Mouse (Mus musculus) stomach, postnatal 0 days (tissue): ENCODE data around the gene Eif2d. TPM values are rescaled to one million over a fixed set of nuclear protein-coding genes. Genes with fewer than 3 reads are reported as not detected.

Experiments
- ATAC-seq: fragments of 200-750 bp; cut with Nextera tagmentation; 2 replicates; pipeline ENCODE4 v1.8.0; 2017; ENCODE audit not compliant: low FRiP score, low TSS enrichment
- DNase-seq: peaks from one replicate; pipeline ENCODE4 v3.0.0-alpha.2; 2016; ENCODE audit warnings: low spot score
- H3K27ac ChIP-seq: fragments of 300-500 bp; sonication (generic); replicated peaks from 2 replicates; pipeline ENCODE4 v1.5.1; 2014; ENCODE audit warnings: mild to moderate bottlenecking, control low read depth
- H3K27me3 ChIP-seq: fragments of 300-500 bp; sonication (generic); 2 replicates; pipeline ENCODE4 v1.6.1; 2014; ENCODE audit warnings: low read length; ENCODE audit not compliant: control insufficient read depth, insufficient read depth
- H3K36me3 ChIP-seq: fragments of 300-500 bp; sonication (generic); 2 replicates; pipeline ENCODE4 v1.6.1; 2014; ENCODE audit warnings: low read length, mixed read lengths; ENCODE audit not compliant: control insufficient read depth, insufficient read depth
- H3K4me1 ChIP-seq: fragments of 300-500 bp; sonication (generic); replicated peaks from 2 replicates; pipeline ENCODE4 v1.6.1; 2014; ENCODE audit warnings: antibody characterized with exemption; ENCODE audit not compliant: control insufficient read depth, insufficient read depth
- H3K4me2 ChIP-seq: fragments of 300-500 bp; sonication (generic); replicated peaks from 2 replicates; pipeline ENCODE4 v1.6.1; 2014; ENCODE audit warnings: low read depth, mild to moderate bottlenecking, control low read depth, moderate library complexity
- H3K4me3 ChIP-seq: fragments of 300-500 bp; sonication (generic); 2 replicates; pipeline ENCODE4 v1.5.1; 2014; ENCODE audit warnings: low read depth, low read length, control low read depth
- H3K9ac ChIP-seq: fragments of 300-500 bp; sonication (generic); 2 replicates; pipeline ENCODE4 v1.6.1; 2014; ENCODE audit warnings: mild to moderate bottlenecking, low read length, control low read depth, mixed read lengths
- H3K9me3 ChIP-seq: fragments of 300-500 bp; sonication (generic); 2 replicates; pipeline ENCODE4 v1.6.1; 2016; ENCODE audit warnings: low read length; ENCODE audit not compliant: control insufficient read depth
- CTCF ChIP-seq: IDR thresholded peaks from 2 replicates; pipeline ENCODE4 v1.5.1; 2016; ENCODE audit warnings: antibody characterized with exemption, low read depth, mild to moderate bottlenecking, moderate library complexity
- EP300 ChIP-seq: optimal IDR thresholded peaks from 2 replicates; pipeline ENCODE3; 2016; ENCODE audit warnings: antibody characterized with exemption
- WGBS: fragments of 180-500 bp; shearing (Covaris S2); extraction: QIAGEN DNeasy Blood & Tissue Kit; methylation state at CpG from one replicate; pipeline ENCODE4 v1.1.7; 2014; 5-methylcytosine and 5-hydroxymethylcytosine counted together
- polyA plus RNA-seq: library from polyadenylated mRNA; unstranded; fragments of >200 nt; fragmentation: Nextera tagmentation; extraction: Ambion mirVana; gene quantifications from 2 replicates; pipeline ENCODE4 v1.2.1, GENCODE M21; 2015

The Eif2d gene
- polyA plus RNA-seq, 1 experiment from 2014 or later: 36.3 TPM

GRCm38 (mm10) chr1:131233527-131233926 is 80.5 kb downstream of the Eif2d start:
- TF ChIP-seq EP300 (no peak), CTCF (no peak)
- ATAC-seq (no peak), DNase-seq (no peak)
- Histone ChIP-seq H3K4me2 (no peak overlapping the region), H3K9ac (no peak overlapping the region), H3K36me3 (no peaks in the 10 kb centered on the region), H3K4me3 (no peak overlapping the region), H3K9me3 (no peaks in the 10 kb centered on the region), H3K4me1 (no peaks in the 10 kb centered on the region), H3K27me3 (no peaks in the 10 kb centered on the region), H3K27ac (no peak overlapping the region)
- WGBS: 58% methylated on average over 12 of the region's 12 CpGs

GRCm38 (mm10) chr1:131236077-131236476 is 83.1 kb downstream of the Eif2d start:
- no peaks in the 10 kb centered on the region for H3K36me3 ChIP-seq
- no peak overlapping the region for H3K4me3 ChIP-seq
- no peak overlapping the region for H3K9ac ChIP-seq
- H3K27ac ChIP-seq: peak overlapping the region; percentile 49; the same call in 1 of the 2 replicates
- no peaks in the 10 kb centered on the region for H3K9me3 ChIP-seq
- no peak overlapping the region for H3K4me2 ChIP-seq
- H3K27me3 ChIP-seq: no peaks in the 10 kb centered on the region
- 44% methylated on average over 7 of the region's 7 CpGs for WGBS
- no peak for DNase-seq
- 0 out of 2 replicates have a peak, but pooled peaks cover 3% of the 10 kb centered on the region for H3K4me1 ChIP-seq
- ATAC-seq: no peak
- no peak for TF ChIP-seq EP300
- no peak for TF ChIP-seq CTCF

Other genes with a start within 250 kb of the Eif2d start
- gene Il20, start 241.7 kb upstream of the Eif2d start, polyA plus RNA-seq: not detected in 2 replicates
- gene Il19, start 213.1 kb upstream of the Eif2d start, polyA plus RNA-seq: 0.15 TPM in 1 of 2 replicates, not detected in the other
- not detected in 2 replicates for gene Il10, start 133.3 kb upstream of the Eif2d start, polyA plus RNA-seq
- gene Mapkapk2, start 55.4 kb upstream of the Eif2d start, polyA plus RNA-seq: 34.6 and 35.4 TPM in 2 replicates
- gene Dyrk3, start 14.8 kb upstream of the Eif2d start, polyA plus RNA-seq: 1.4 TPM in 2 replicates
- gene Rassf5, start 92.1 kb downstream of the Eif2d start, polyA plus RNA-seq: 7.9 and 8.6 TPM in 2 replicates
- gene Ikbke, start 126.4 kb downstream of the Eif2d start, polyA plus RNA-seq: 4.5 and 5.7 TPM in 2 replicates